Mouse (Mus musculus) stomach, postnatal 0 days (tissue): ENCODE measurements around the gene Cd5. TPM values are rescaled to one million over a fixed set of nuclear protein-coding genes. Genes with fewer than 3 reads are reported as not detected.
A peak's percentile ranks its signal among the peaks of the same experiment; 100 is the strongest.

Experiments
- ATAC-seq: fragments of 200-750 bp; cut with Nextera tagmentation; 2 replicates; pipeline ENCODE4 v1.8.0; 2017; ENCODE audit not compliant: low FRiP score, low TSS enrichment
- DNase-seq: peaks from one replicate; pipeline ENCODE4 v3.0.0-alpha.2; 2016; ENCODE audit warnings: low spot score
- H3K27ac ChIP-seq: fragments of 300-500 bp; sonication (generic); replicated peaks from 2 replicates; pipeline ENCODE4 v1.5.1; 2014; ENCODE audit warnings: mild to moderate bottlenecking, control low read depth
- H3K27me3 ChIP-seq: fragments of 300-500 bp; sonication (generic); 2 replicates; pipeline ENCODE4 v1.6.1; 2014; ENCODE audit warnings: low read length; ENCODE audit not compliant: control insufficient read depth, insufficient read depth
- H3K36me3 ChIP-seq: fragments of 300-500 bp; sonication (generic); 2 replicates; pipeline ENCODE4 v1.6.1; 2014; ENCODE audit warnings: low read length, mixed read lengths; ENCODE audit not compliant: control insufficient read depth, insufficient read depth
- H3K4me1 ChIP-seq: fragments of 300-500 bp; sonication (generic); replicated peaks from 2 replicates; pipeline ENCODE4 v1.6.1; 2014; ENCODE audit warnings: antibody characterized with exemption; ENCODE audit not compliant: control insufficient read depth, insufficient read depth
- H3K4me2 ChIP-seq: fragments of 300-500 bp; sonication (generic); replicated peaks from 2 replicates; pipeline ENCODE4 v1.6.1; 2014; ENCODE audit warnings: low read depth, mild to moderate bottlenecking, control low read depth, moderate library complexity
- H3K4me3 ChIP-seq: fragments of 300-500 bp; sonication (generic); 2 replicates; pipeline ENCODE4 v1.5.1; 2014; ENCODE audit warnings: low read depth, low read length, control low read depth
- H3K9ac ChIP-seq: fragments of 300-500 bp; sonication (generic); 2 replicates; pipeline ENCODE4 v1.6.1; 2014; ENCODE audit warnings: mild to moderate bottlenecking, low read length, control low read depth, mixed read lengths
- H3K9me3 ChIP-seq: fragments of 300-500 bp; sonication (generic); 2 replicates; pipeline ENCODE4 v1.6.1; 2016; ENCODE audit warnings: low read length; ENCODE audit not compliant: control insufficient read depth
- CTCF ChIP-seq: IDR thresholded peaks from 2 replicates; pipeline ENCODE4 v1.5.1; 2016; ENCODE audit warnings: antibody characterized with exemption, low read depth, mild to moderate bottlenecking, moderate library complexity
- EP300 ChIP-seq: optimal IDR thresholded peaks from 2 replicates; pipeline ENCODE3; 2016; ENCODE audit warnings: antibody characterized with exemption
- WGBS: fragments of 180-500 bp; shearing (Covaris S2); extraction: QIAGEN DNeasy Blood & Tissue Kit; methylation state at CpG from one replicate; pipeline ENCODE4 v1.1.7; 2014; 5-methylcytosine and 5-hydroxymethylcytosine counted together
- polyA plus RNA-seq: library from polyadenylated mRNA; unstranded; fragments of >200 nt; fragmentation: Nextera tagmentation; extraction: Ambion mirVana; gene quantifications from 2 replicates; pipeline ENCODE4 v1.2.1, GENCODE M21; 2015

The Cd5 gene
- polyA plus RNA-seq, 1 experiment from 2014 or later = 1.8 TPM

GRCm38 (mm10) chr19:10709360-10710087 is 29.3 kb downstream of the Cd5 start:
- Histone ChIP-seq H3K27ac (peak overlapping the region; percentile 75), H3K9me3 (no peaks in the 10 kb centered on the region), H3K27me3 (no peaks in the 10 kb centered on the region), H3K4me2 (no peak overlapping the region), H3K4me3 (no peak overlapping the region), H3K9ac (peak overlapping the region; percentile 35; the same call in 1 of the 2 replicates), H3K4me1 (no peaks in the 10 kb centered on the region), H3K36me3 (peaks cover 31% of the 10 kb centered on the region)
- peak; percentile 73 for ATAC-seq
- TF ChIP-seq CTCF = peak; percentile 98
- TF ChIP-seq EP300 = no peak
- 21% methylated on average over 8 of the region's 8 CpGs for WGBS
- DNase-seq = peak; percentile 95

GRCm38 (mm10) chr19:10708900-10709299 is 29.9 kb downstream of the Cd5 start:
- H3K36me3 ChIP-seq = peaks cover 31% of the 10 kb centered on the region
- no peak for ATAC-seq

GRCm38 (mm10) chr19:10707881-10708280 is 30.9 kb downstream of the Cd5 start:
- 87% methylated on average over 1 of the region's 1 CpGs for WGBS
- no peak overlapping the region for H3K9ac ChIP-seq
- ATAC-seq = no peak
- H3K36me3 ChIP-seq = peaks cover 25% of the 10 kb centered on the region
- H3K4me3 ChIP-seq = no peak overlapping the region
- H3K27me3 ChIP-seq = no peaks in the 10 kb centered on the region
- no peak overlapping the region for H3K4me2 ChIP-seq
- H3K9me3 ChIP-seq = no peaks in the 10 kb centered on the region
- 0 out of 2 replicates have a peak overlapping the region, but pooled peaks have one; percentile 9 for H3K27ac ChIP-seq
- H3K4me1 ChIP-seq = 0 out of 2 replicates have a peak, but pooled peaks cover under 1% of the 10 kb centered on the region
- TF ChIP-seq CTCF (no peak), EP300 (no peak)
- DNase-seq = no peak

More at GRCm38 (mm10) chr19:10708900-10709299, 29.9 kb downstream of the Cd5 start:
- H3K27ac ChIP-seq = peak overlapping the region; percentile 75
- DNase-seq = no peak
- WGBS = 65% methylated on average over 6 of the region's 6 CpGs
- H3K9ac ChIP-seq = peak overlapping the region; percentile 35; the same call in 1 of the 2 replicates
- no peaks in the 10 kb centered on the region for H3K27me3 ChIP-seq
- TF ChIP-seq EP300 (no peak), CTCF (no peak)
- H3K9me3 ChIP-seq = no peaks in the 10 kb centered on the region
- no peak overlapping the region for H3K4me2 ChIP-seq
- H3K4me1 ChIP-seq = no peaks in the 10 kb centered on the region
- no peak overlapping the region for H3K4me3 ChIP-seq

- DNase-seq = no peak
- 75% methylated on average over 13 of the region's 13 CpGs for WGBS
- Histone ChIP-seq H3K4me3 (no peak overlapping the region), H3K9ac (no peak overlapping the region), H3K4me1 (0 out of 2 replicates have a peak, but pooled peaks cover 3% of the 10 kb centered on the region), H3K4me2 (no peak overlapping the region), H3K27ac (no peak overlapping the region), H3K27me3 (no peaks in the 10 kb centered on the region), H3K36me3 (peaks cover 21% of the 10 kb centered on the region), H3K9me3 (no peaks in the 10 kb centered on the region)
- ATAC-seq = no peak
- TF ChIP-seq CTCF (no peak), EP300 (no peak)
Measured at GRCm38 (mm10) chr19:10707087-10707875, 31.5 kb downstream of the Cd5 start.

GRCm38 (mm10) chr19:10703470-10703869 is 35.3 kb downstream of the Cd5 start:
- TF ChIP-seq EP300 (no peak), CTCF (no peak)
- DNase-seq (no peak), ATAC-seq (no peak)
- Histone ChIP-seq H3K4me3 (no peak overlapping the region), H3K27me3 (no peaks in the 10 kb centered on the region), H3K9me3 (no peaks in the 10 kb centered on the region), H3K27ac (peak overlapping the region; percentile 77), H3K4me2 (no peak overlapping the region), H3K9ac (no peak overlapping the region), H3K4me1 (peaks cover 24% of the 10 kb centered on the region), H3K36me3 (peaks cover 9% of the 10 kb centered on the region)
- 59% methylated on average over 8 of the region's 8 CpGs for WGBS
